Mouse (Mus musculus) kidney, postnatal 0 days (tissue): ENCODE data around the gene Rint1. TPM values are rescaled to one million over a fixed set of nuclear protein-coding genes. Genes with fewer than 3 reads are reported as not detected.

Source experiments
- ATAC-seq: fragments of 200-750 bp; cut with Nextera tagmentation; replicated peaks from 2 replicates; pipeline ENCODE4 v1.8.0; 2017; ENCODE audit warnings: low read depth, moderate number of reproducible peaks, moderate TSS enrichment, moderate library complexity; ENCODE audit not compliant: low FRiP score
- DNase-seq: peaks from one replicate; pipeline ENCODE4 v3.0.0-alpha.2; 2016; ENCODE audit warnings: low spot score
- H3K27ac ChIP-seq: fragments of 300-500 bp; sonication (generic); 2 replicates; pipeline ENCODE4 v1.5.1; 2014; ENCODE audit warnings: mild to moderate bottlenecking
- H3K27me3 ChIP-seq: fragments of 300-500 bp; sonication (generic); 2 replicates; pipeline ENCODE4 v1.6.1; 2014; ENCODE audit warnings: low read length, mixed read lengths; ENCODE audit not compliant: insufficient read depth
- H3K36me3 ChIP-seq: fragments of 300-500 bp; sonication (generic); 2 replicates; pipeline ENCODE4 v1.6.1; 2014; ENCODE audit warnings: low read length, mixed read lengths; ENCODE audit not compliant: insufficient read depth
- H3K4me1 ChIP-seq: fragments of 300-500 bp; sonication (generic); replicated peaks from 2 replicates; pipeline ENCODE4 v1.6.1; 2014; ENCODE audit warnings: antibody characterized with exemption, low read length, mixed read lengths; ENCODE audit not compliant: insufficient read depth
- H3K4me2 ChIP-seq: fragments of 300-500 bp; sonication (generic); 2 replicates; pipeline ENCODE4 v1.6.1; 2014; ENCODE audit warnings: mild to moderate bottlenecking, low read length, moderate library complexity, mixed read lengths
- H3K4me3 ChIP-seq: fragments of 300-500 bp; sonication (generic); replicated peaks from 2 replicates; pipeline ENCODE4 v1.5.1; 2014; ENCODE audit warnings: low read depth, low read length
- H3K9ac ChIP-seq: fragments of 300-500 bp; sonication (generic); 2 replicates; pipeline ENCODE4 v1.6.1; 2014; ENCODE audit warnings: low read depth, low read length
- H3K9me3 ChIP-seq: fragments of 300-500 bp; sonication (generic); replicated peaks from 2 replicates; pipeline ENCODE4 v1.6.1; 2016; ENCODE audit warnings: low read length, inconsistent platforms, mixed read lengths
- CTCF ChIP-seq: IDR thresholded peaks from 2 replicates; pipeline ENCODE4 v1.5.1; 2016; ENCODE audit warnings: antibody characterized with exemption, low read depth, mild to moderate bottlenecking, moderate library complexity
- WGBS: fragments of 180-500 bp; shearing (Covaris S2); extraction: QIAGEN DNeasy Blood & Tissue Kit; methylation state at CpG from one replicate; pipeline ENCODE4 v1.1.7; 2014; 5-methylcytosine and 5-hydroxymethylcytosine counted together
- polyA plus RNA-seq: library from polyadenylated mRNA; unstranded; fragments of >200 nt; fragmentation: Nextera tagmentation; extraction: Ambion mirVana; gene quantifications from 2 replicates; pipeline ENCODE4 v1.2.1, GENCODE M21; 2015

Gene Rint1
- polyA plus RNA-seq: 26.8 and 29.5 TPM in 2 replicates

DNA sequence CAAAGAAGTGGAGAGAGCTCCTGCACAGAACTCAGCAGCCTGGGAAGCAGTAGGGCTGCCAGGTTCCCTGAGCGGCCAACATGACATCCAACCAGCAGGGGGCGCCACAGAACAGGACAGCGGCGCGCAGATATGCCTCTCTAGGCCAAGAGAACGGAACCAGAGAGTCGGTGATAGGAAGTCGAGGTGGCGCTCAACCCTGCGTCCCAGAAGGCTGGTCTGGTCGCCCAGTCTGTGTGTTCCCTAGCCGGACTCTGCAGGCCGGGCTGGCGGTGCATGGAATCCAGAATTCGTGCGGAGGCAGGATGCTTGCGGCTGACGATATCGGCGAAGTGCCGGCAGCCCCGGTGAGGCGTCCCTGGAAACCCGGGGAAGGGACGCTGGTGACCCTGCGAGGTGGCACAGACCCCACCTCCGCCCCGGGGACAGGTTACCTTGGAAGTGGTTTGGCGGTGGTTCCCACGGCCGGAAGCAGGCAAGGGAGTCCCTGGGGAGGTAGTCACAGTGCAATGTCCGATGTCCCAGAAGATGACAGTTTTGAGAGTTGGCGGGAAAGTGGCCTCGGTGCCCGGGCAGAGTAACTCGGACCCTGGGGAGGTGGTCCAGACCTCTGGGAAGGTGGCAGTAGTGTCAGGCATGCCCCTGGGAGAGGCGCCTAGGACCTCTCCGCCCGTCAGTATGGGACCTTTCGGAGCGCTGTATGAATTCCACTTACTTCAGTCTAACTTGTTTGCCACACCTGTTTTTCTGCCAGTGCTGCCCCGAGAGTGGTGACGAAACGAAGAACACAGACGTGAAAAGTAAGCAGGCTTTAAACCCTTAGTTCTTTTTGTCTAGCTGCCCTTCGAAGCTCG lies at the start of gene Rint1:
Gene Rint1 (plus strand): TSS at position 176 of the 854 bp plus-strand sequence.
- peak within 1 kb of the TSS; percentile 73 for H3K4me2 ChIP-seq
- ATAC-seq (peak; percentile 87), DNase-seq (peak; percentile 95)
- no peaks in the 10 kb centered on the region for H3K4me1 ChIP-seq
- H3K36me3 ChIP-seq: no peaks in the 10 kb centered on the region
- H3K9ac ChIP-seq: peak within 1 kb of the TSS; percentile 83
- peak; percentile 99 for TF ChIP-seq CTCF
- no peaks in the 10 kb centered on the region for H3K9me3 ChIP-seq
- peak within 1 kb of the TSS; percentile 65; the same call in 1 of the 2 replicates for H3K27ac ChIP-seq
- H3K27me3 ChIP-seq: no peaks in the 10 kb centered on the region
- H3K4me3 ChIP-seq: peak within 1 kb of the TSS; percentile 91
- WGBS: 3% methylated on average over 47 of the region's 47 CpGs

DNA sequence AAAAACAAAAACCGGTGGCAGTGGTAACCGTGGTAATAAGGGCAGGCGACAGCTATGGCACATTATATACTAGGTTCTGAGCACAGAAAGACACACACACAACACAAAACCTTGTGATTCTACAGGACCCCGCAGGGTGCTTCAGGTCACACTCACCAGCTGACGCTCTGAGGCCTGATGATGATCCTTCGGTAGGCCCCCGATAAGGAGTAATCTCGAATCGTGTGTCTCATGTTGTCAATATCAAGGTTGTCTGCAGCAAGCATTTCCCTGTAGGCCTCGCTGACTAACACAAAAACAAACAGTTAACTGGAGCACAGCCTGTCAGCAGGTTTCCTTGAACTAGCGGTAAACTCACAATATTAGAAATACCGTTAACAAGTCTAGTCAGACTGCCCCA lies 44.2 kb upstream of the Rint1 start:
- H3K9me3 ChIP-seq: no peaks in the 10 kb centered on the region
- H3K27me3 ChIP-seq: no peaks in the 10 kb centered on the region
- H3K27ac ChIP-seq: no peak overlapping the region
- peaks cover 46% of the 10 kb centered on the region for H3K36me3 ChIP-seq
- no peak overlapping the region for H3K9ac ChIP-seq
- WGBS: 95% methylated on average over 12 of the region's 12 CpGs
- H3K4me1 ChIP-seq: no peaks in the 10 kb centered on the region
- ATAC-seq (no peak), DNase-seq (no peak)
- H3K4me2 ChIP-seq: no peak overlapping the region
- TF ChIP-seq CTCF: no peak
- no peak overlapping the region for H3K4me3 ChIP-seq

DNA sequence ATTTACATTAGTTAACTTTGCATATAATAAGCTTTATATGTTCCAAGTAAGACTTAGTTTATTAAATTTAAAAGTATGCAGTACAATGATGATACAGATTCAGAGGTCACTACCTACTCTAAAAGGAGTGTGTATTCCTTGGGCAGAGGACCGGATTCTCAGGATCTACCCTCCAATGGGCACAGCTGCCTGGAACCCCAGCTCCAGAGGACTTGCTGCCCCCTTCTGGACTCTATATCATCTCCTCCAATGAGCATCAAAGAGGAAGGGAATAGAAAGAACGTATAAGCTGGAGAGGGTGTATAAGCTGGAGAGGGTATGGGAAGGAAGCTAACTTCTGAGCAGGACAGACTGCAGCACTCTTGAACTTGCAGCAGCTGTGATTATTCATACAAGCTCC lies 37.6 kb upstream of the Rint1 start:
- DNase-seq (peak; percentile 4), ATAC-seq (no peak)
- Histone ChIP-seq H3K9ac (no peak overlapping the region), H3K27ac (no peak overlapping the region), H3K4me1 (no peaks in the 10 kb centered on the region), H3K36me3 (0 out of 2 replicates have a peak, but pooled peaks cover 25% of the 10 kb centered on the region), H3K4me3 (no peak overlapping the region), H3K27me3 (no peaks in the 10 kb centered on the region), H3K4me2 (no peak overlapping the region), H3K9me3 (no peaks in the 10 kb centered on the region)
- WGBS: 55% methylated on average over 2 of the region's 2 CpGs
- TF ChIP-seq CTCF: peak; percentile 46; the same call in 1 of the 2 replicates

DNA sequence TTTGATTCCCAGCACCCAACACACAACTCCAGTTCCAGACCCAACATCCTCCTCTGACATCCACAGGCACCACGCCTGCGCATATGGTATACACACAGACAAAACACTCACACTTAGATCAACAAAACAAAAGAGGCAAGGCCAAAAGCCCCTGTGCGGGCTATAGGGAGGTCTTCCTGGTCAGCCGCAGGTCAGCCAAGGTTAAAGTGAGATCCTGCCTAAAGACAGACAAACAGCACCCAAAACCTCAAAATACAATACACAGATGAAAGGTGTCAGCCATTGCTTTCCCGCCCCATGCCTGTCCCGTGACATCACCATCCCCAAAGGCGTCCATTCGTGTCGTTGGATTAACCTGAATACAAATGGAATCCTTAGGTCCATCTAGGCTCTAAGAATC lies 31.9 kb upstream of the Rint1 start:
- 97% methylated on average over 9 of the region's 9 CpGs for WGBS
- TF ChIP-seq CTCF: no peak

DNA sequence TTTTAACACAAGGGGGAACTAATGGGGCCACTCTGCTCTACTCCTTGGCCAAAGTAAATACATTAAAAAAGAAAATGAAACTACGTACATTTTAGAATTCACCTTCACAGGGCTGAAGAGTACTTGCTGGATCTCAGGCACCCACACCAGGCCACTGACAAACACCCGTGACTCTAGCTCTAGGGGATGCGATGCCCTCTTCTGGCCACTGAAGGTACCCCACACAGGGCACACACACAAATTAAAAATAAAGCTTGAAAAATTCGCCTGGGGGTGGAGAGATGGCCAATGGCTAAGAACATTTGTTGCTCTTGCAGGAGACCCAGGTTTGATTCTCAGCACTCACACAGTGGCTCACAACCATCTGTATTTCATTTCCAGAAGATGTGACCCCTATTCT lies 31.1 kb upstream of the Rint1 start:
- no peak overlapping the region for H3K9ac ChIP-seq
- TF ChIP-seq CTCF: no peak
- no peaks in the 10 kb centered on the region for H3K9me3 ChIP-seq
- no peak overlapping the region for H3K4me2 ChIP-seq
- peaks cover 10% of the 10 kb centered on the region; the same call in 1 of the 2 replicates for H3K36me3 ChIP-seq
- no peak overlapping the region for H3K4me3 ChIP-seq
- ATAC-seq (no peak), DNase-seq (no peak)
- H3K4me1 ChIP-seq: no peaks in the 10 kb centered on the region
- no peaks in the 10 kb centered on the region for H3K27me3 ChIP-seq
- no peak overlapping the region for H3K27ac ChIP-seq
- 95% methylated on average over 4 of the region's 4 CpGs for WGBS

More for the DNA sequence above, 31.9 kb upstream of the Rint1 start:
- Histone ChIP-seq H3K27ac (no peak overlapping the region), H3K9me3 (no peaks in the 10 kb centered on the region), H3K9ac (no peak overlapping the region), H3K27me3 (no peaks in the 10 kb centered on the region), H3K36me3 (peaks cover 10% of the 10 kb centered on the region; the same call in 1 of the 2 replicates), H3K4me2 (no peak overlapping the region), H3K4me3 (no peak overlapping the region), H3K4me1 (no peaks in the 10 kb centered on the region)
- DNase-seq (no peak), ATAC-seq (no peak)

DNA sequence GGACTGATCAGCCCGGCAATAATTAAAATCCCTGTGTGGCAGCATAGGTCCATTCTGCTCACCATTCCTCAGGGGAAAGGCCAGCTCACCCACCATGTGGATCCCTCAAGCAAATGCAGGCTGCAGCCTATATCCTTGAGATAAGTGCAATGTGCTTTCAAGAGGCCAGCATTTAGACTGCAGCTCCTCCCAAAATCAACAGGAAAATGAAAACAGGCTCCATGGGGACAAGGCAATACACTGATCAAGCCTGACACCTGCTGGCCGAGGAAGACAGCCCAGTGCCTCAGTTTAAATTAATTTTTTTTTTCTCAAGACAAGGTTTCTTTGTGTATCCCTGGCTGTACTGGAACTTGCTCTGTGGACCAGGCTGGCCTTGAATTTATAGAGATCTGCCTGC lies 28.9 kb upstream of the Rint1 start:
- Histone ChIP-seq H3K4me2 (no peak overlapping the region), H3K27me3 (no peaks in the 10 kb centered on the region), H3K4me1 (no peaks in the 10 kb centered on the region), H3K9ac (no peak overlapping the region), H3K4me3 (no peak overlapping the region), H3K36me3 (peaks cover 17% of the 10 kb centered on the region), H3K9me3 (no peaks in the 10 kb centered on the region), H3K27ac (no peak overlapping the region)
- ATAC-seq (peak; percentile 63; the same call in 1 of the 2 replicates), DNase-seq (peak; percentile 77)
- peak; percentile 87 for TF ChIP-seq CTCF
- WGBS: 23% methylated on average over 2 of the region's 2 CpGs
